Mouse (Mus musculus) heart, embryonic 10.5 days (tissue): ENCODE data around the gene Utp4. TPM values are rescaled to one million over a fixed set of nuclear protein-coding genes. Genes with fewer than 3 reads are reported as not detected.
A peak's percentile ranks its signal among the peaks of the same experiment; 100 is the strongest.

Experiments used
- DNase-seq: peaks from one replicate; pipeline ENCODE4 v3.0.0-alpha.2; 2017; ENCODE audit warnings: low spot score
- H3K27ac ChIP-seq: fragments of 300-500 bp; sonication (generic); 2 replicates; pipeline ENCODE4 v1.5.1; 2016; ENCODE audit warnings: mild to moderate bottlenecking
- H3K27me3 ChIP-seq: fragments of 300-500 bp; sonication (generic); 2 replicates; pipeline ENCODE4 v1.6.1; 2016; ENCODE audit warnings: mild to moderate bottlenecking; ENCODE audit not compliant: poor library complexity, insufficient read depth, severe bottlenecking
- H3K36me3 ChIP-seq: fragments of 300-500 bp; sonication (generic); 2 replicates; pipeline ENCODE4 v1.6.1; 2016; ENCODE audit warnings: mild to moderate bottlenecking, moderate library complexity
- H3K4me1 ChIP-seq: fragments of 300-500 bp; sonication (generic); 2 replicates; pipeline ENCODE4 v1.6.1; 2016; ENCODE audit warnings: mild to moderate bottlenecking
- H3K4me3 ChIP-seq: fragments of 300-500 bp; sonication (generic); 2 replicates; pipeline ENCODE4 v1.5.1; 2016; ENCODE audit warnings: mild to moderate bottlenecking, moderate library complexity
- H3K9me3 ChIP-seq: fragments of 300-500 bp; sonication (generic); 2 replicates; pipeline ENCODE4 v1.6.1; 2016; ENCODE audit warnings: mild to moderate bottlenecking, moderate library complexity
- WGBS: fragments of 180-500 bp; shearing (Covaris S2); methylation state at CpG from one replicate; pipeline ENCODE4 v1.1.7; 2016; 5-methylcytosine and 5-hydroxymethylcytosine counted together
- polyA plus RNA-seq: library from polyadenylated mRNA; unstranded; fragments of >200 nt; fragmentation: Nextera tagmentation; extraction: Ambion mirVana; gene quantifications from 2 replicates; pipeline ENCODE4 v1.2.1, GENCODE M21; 2016

The Utp4 gene
- polyA plus RNA-seq, 1 experiment from 2014 or later: 79.9 TPM

GRCm38 (mm10) chr8:106935324-106935869, 42.0 kb downstream of the Utp4 start, which contains the start of gene Sntb2:
TSS of gene Sntb2 (plus strand) at chr8:106935750.
- peaks cover 25% of the 10 kb centered on the region for H3K4me1 ChIP-seq
- peak; percentile 97 for DNase-seq
- no peaks in the 10 kb centered on the region for H3K36me3 ChIP-seq
- H3K9me3 ChIP-seq: no peaks in the 10 kb centered on the region
- H3K27me3 ChIP-seq: no peaks in the 10 kb centered on the region
- under 1% methylated on average over 41 of the region's 41 CpGs for WGBS
- H3K27ac ChIP-seq: peak within 1 kb of the TSS; percentile 95
- H3K4me3 ChIP-seq: peak within 1 kb of the TSS; percentile 95

- peak overlapping the region; percentile 95 for H3K27ac ChIP-seq
- peak overlapping the region; percentile 95 for H3K4me3 ChIP-seq
- peak; percentile 80 for DNase-seq
- no peaks in the 10 kb centered on the region for H3K9me3 ChIP-seq
- peaks cover 25% of the 10 kb centered on the region for H3K4me1 ChIP-seq
- WGBS: under 1% methylated on average over 67 of the region's 76 CpGs
- H3K27me3 ChIP-seq: no peaks in the 10 kb centered on the region
- no peaks in the 10 kb centered on the region for H3K36me3 ChIP-seq
Measured at GRCm38 (mm10) chr8:106935899-106936477, 42.6 kb downstream of the Utp4 start.

GRCm38 (mm10) chr8:106936478-106937051, 43.1 kb downstream of the Utp4 start:
- 3% methylated on average over 26 of the region's 26 CpGs for WGBS
- DNase-seq: no peak
- H3K27ac ChIP-seq: peak overlapping the region; percentile 95

GRCm38 (mm10) chr8:106937081-106937800, 43.8 kb downstream of the Utp4 start:
- H3K36me3 ChIP-seq: no peaks in the 10 kb centered on the region
- peak overlapping the region; percentile 95 for H3K4me3 ChIP-seq
- peaks cover 23% of the 10 kb centered on the region for H3K4me1 ChIP-seq
- no peak for DNase-seq
- no peaks in the 10 kb centered on the region for H3K27me3 ChIP-seq
- H3K9me3 ChIP-seq: no peaks in the 10 kb centered on the region
- H3K27ac ChIP-seq: peak overlapping the region; percentile 95; the same call in 1 of the 2 replicates
- WGBS: 42% methylated on average over 14 of the region's 14 CpGs

More at GRCm38 (mm10) chr8:106936478-106937051, 43.1 kb downstream of the Utp4 start:
- Histone ChIP-seq H3K4me1 (peaks cover 25% of the 10 kb centered on the region), H3K36me3 (no peaks in the 10 kb centered on the region), H3K9me3 (no peaks in the 10 kb centered on the region), H3K4me3 (peak overlapping the region; percentile 95), H3K27me3 (no peaks in the 10 kb centered on the region)

GRCm38 (mm10) chr8:106941806-106942205, 48.4 kb downstream of the Utp4 start:
- 97% methylated on average over 3 of the region's 3 CpGs for WGBS

GRCm38 (mm10) chr8:106943874-106944418, 50.5 kb downstream of the Utp4 start:
- H3K27me3 ChIP-seq: no peaks in the 10 kb centered on the region
- H3K9me3 ChIP-seq: no peaks in the 10 kb centered on the region
- H3K4me1 ChIP-seq: peaks cover 4% of the 10 kb centered on the region; the same call in 1 of the 2 replicates
- H3K4me3 ChIP-seq: no peak overlapping the region
- no peak overlapping the region for H3K27ac ChIP-seq
- DNase-seq: no peak
- 81% methylated on average over 3 of the region's 3 CpGs for WGBS
- peaks cover 6% of the 10 kb centered on the region; the same call in 1 of the 2 replicates for H3K36me3 ChIP-seq

More at GRCm38 (mm10) chr8:106941806-106942205, 48.4 kb downstream of the Utp4 start:
- Histone ChIP-seq H3K36me3 (peaks cover 6% of the 10 kb centered on the region; the same call in 1 of the 2 replicates), H3K9me3 (no peaks in the 10 kb centered on the region), H3K27me3 (no peaks in the 10 kb centered on the region), H3K4me1 (peaks cover 14% of the 10 kb centered on the region), H3K27ac (no peak overlapping the region), H3K4me3 (no peak overlapping the region)
- no peak for DNase-seq

GRCm38 (mm10) chr8:106944756-106945155, 51.3 kb downstream of the Utp4 start:
- Histone ChIP-seq H3K36me3 (peaks cover 6% of the 10 kb centered on the region; the same call in 1 of the 2 replicates), H3K4me1 (no peaks in the 10 kb centered on the region; the same call in 1 of the 2 replicates), H3K4me3 (no peak overlapping the region), H3K27ac (no peak overlapping the region), H3K9me3 (no peaks in the 10 kb centered on the region), H3K27me3 (no peaks in the 10 kb centered on the region)
- DNase-seq: no peak
- 61% methylated on average over 3 of the region's 3 CpGs for WGBS

- Histone ChIP-seq H3K27ac (no peak overlapping the region), H3K4me1 (no peaks in the 10 kb centered on the region; the same call in 1 of the 2 replicates), H3K4me3 (no peak overlapping the region), H3K27me3 (no peaks in the 10 kb centered on the region), H3K36me3 (no peaks in the 10 kb centered on the region), H3K9me3 (no peaks in the 10 kb centered on the region)
- 79% methylated on average over 3 of the region's 3 CpGs for WGBS
- DNase-seq: no peak
Measured at GRCm38 (mm10) chr8:106948678-106949243, 55.3 kb downstream of the Utp4 start.

GRCm38 (mm10) chr8:106951707-106952106, 58.3 kb downstream of the Utp4 start:
- H3K36me3 ChIP-seq: no peaks in the 10 kb centered on the region
- no peaks in the 10 kb centered on the region for H3K4me1 ChIP-seq
- H3K27me3 ChIP-seq: no peaks in the 10 kb centered on the region
- H3K27ac ChIP-seq: no peak overlapping the region
- WGBS: 75% methylated on average over 4 of the region's 4 CpGs
- no peaks in the 10 kb centered on the region for H3K9me3 ChIP-seq
- no peak for DNase-seq
- no peak overlapping the region for H3K4me3 ChIP-seq

GRCm38 (mm10) chr8:106953571-106953970, 60.1 kb downstream of the Utp4 start:
- Histone ChIP-seq H3K9me3 (no peaks in the 10 kb centered on the region), H3K27ac (no peak overlapping the region), H3K4me3 (no peak overlapping the region), H3K36me3 (no peaks in the 10 kb centered on the region), H3K4me1 (no peaks in the 10 kb centered on the region), H3K27me3 (no peaks in the 10 kb centered on the region)
- no peak for DNase-seq
- 72% methylated on average over 4 of the region's 4 CpGs for WGBS

- Histone ChIP-seq H3K4me3 (no peak overlapping the region), H3K4me1 (no peaks in the 10 kb centered on the region), H3K27ac (no peak overlapping the region), H3K36me3 (no peaks in the 10 kb centered on the region), H3K9me3 (no peaks in the 10 kb centered on the region), H3K27me3 (no peaks in the 10 kb centered on the region)
- 83% methylated on average over 3 of the region's 3 CpGs for WGBS
- DNase-seq: no peak
Measured at GRCm38 (mm10) chr8:106957086-106957485, 63.6 kb downstream of the Utp4 start.

GRCm38 (mm10) chr8:106958212-106958611, 64.8 kb downstream of the Utp4 start:
- Histone ChIP-seq H3K27me3 (no peaks in the 10 kb centered on the region), H3K9me3 (no peaks in the 10 kb centered on the region), H3K36me3 (no peaks in the 10 kb centered on the region), H3K27ac (no peak overlapping the region), H3K4me1 (no peaks in the 10 kb centered on the region), H3K4me3 (no peak overlapping the region)
- DNase-seq: no peak
- WGBS: 80% methylated on average over 3 of the region's 3 CpGs
